Mouse (Mus musculus): ENCODE data around the gene Rfxank. TPM values are rescaled to one million over a fixed set of nuclear protein-coding genes. Genes with fewer than 3 reads are reported as not detected.
A peak's percentile ranks its signal among the peaks of the same experiment; 100 is the strongest.

Gene Rfxank
- polyA plus RNA-seq, 1 experiment = 11.2 TPM

- peak within 1 kb of the TSS; percentile 95 for H3K4me2 ChIP-seq (ENCODE audit: low read depth)
Measured at GRCm38 (mm10) chr8:70131166-70131883, 7.6 kb downstream of the Rfxank start, which contains the start of gene Nr2c2ap. Gene Nr2c2ap (plus strand): TSS chr8:70131333.

GRCm38 (mm10) chr8:70130066-70130465, 8.9 kb downstream of the Rfxank start:
- Histone ChIP-seq H3K27me3 (ENCODE audit: control insufficient read depth, insufficient read depth, insufficient read length) (peaks cover 9% of the 10 kb centered on the region), H3K36me3 (ENCODE audit: control insufficient read depth, insufficient read depth) (no peaks in the 10 kb centered on the region), H3ac (ENCODE audit: control insufficient read depth, insufficient read length) (no peak overlapping the region), H3K4me2 (ENCODE audit: low read depth) (peak overlapping the region; percentile 48), H3K79me2 (ENCODE audit: control insufficient read depth, insufficient read depth) (no peaks in the 10 kb centered on the region), H3K4me3 (no peak overlapping the region)
- TF ChIP-seq CEBPB (IDR thresholded peaks at IDR 0.05; ENCODE audit: insufficient read depth, poor library complexity, severe bottlenecking) (no peak), SRF (IDR thresholded peaks at IDR 0.05; ENCODE audit: control insufficient read depth, insufficient read length, low read depth) (no peak), USF1 (IDR thresholded peaks at IDR 0.05; ENCODE audit: low read depth) (peak; percentile 1), REST (IDR thresholded peaks at IDR 0.05; ENCODE audit: insufficient read depth, insufficient read length) (no peak)

More at GRCm38 (mm10) chr8:70131166-70131883, 7.6 kb downstream of the Rfxank start, which contains the start of gene Nr2c2ap:
- peak within 1 kb of the TSS; percentile 0 for H3ac ChIP-seq (ENCODE audit: control insufficient read depth, insufficient read length)
- H3K27me3 ChIP-seq (ENCODE audit: control insufficient read depth, insufficient read depth, insufficient read length) = no peaks in the 10 kb centered on the region
- H3K4me3 ChIP-seq = peak within 1 kb of the TSS; percentile 76
- TF ChIP-seq TCF12 (IDR thresholded peaks at IDR 0.05; ENCODE audit: insufficient read depth, poor library complexity, severe bottlenecking) (no peak), MYOD1 (IDR thresholded peaks at IDR 0.05; ENCODE audit: control insufficient read depth in 1 of 3, insufficient read length in 2 of 3, low read depth in 2 of 3) (peak in 1 of 3 experiments; percentile 10), POLR2AphosphoS2 (IDR thresholded peaks at IDR 0.05; ENCODE audit: insufficient read length, low read depth) (peak; percentile 78), SRF (IDR thresholded peaks at IDR 0.05; ENCODE audit: control insufficient read depth, insufficient read length, low read depth) (peak; percentile 6), E2F4 (IDR thresholded peaks at IDR 0.05; ENCODE audit: insufficient read depth) (no peak), USF1 (IDR thresholded peaks at IDR 0.05; ENCODE audit: low read depth) (no peak), POLR2A (IDR thresholded peaks at IDR 0.05; ENCODE audit: insufficient read length, low read depth) (peak; percentile 62), MAX (IDR thresholded peaks at IDR 0.05; ENCODE audit: low read depth) (no peak)
- H3K36me3 ChIP-seq (ENCODE audit: control insufficient read depth, insufficient read depth) = no peaks in the 10 kb centered on the region
- no peaks in the 10 kb centered on the region for H3K79me2 ChIP-seq (ENCODE audit: control insufficient read depth, insufficient read depth)

DNA sequence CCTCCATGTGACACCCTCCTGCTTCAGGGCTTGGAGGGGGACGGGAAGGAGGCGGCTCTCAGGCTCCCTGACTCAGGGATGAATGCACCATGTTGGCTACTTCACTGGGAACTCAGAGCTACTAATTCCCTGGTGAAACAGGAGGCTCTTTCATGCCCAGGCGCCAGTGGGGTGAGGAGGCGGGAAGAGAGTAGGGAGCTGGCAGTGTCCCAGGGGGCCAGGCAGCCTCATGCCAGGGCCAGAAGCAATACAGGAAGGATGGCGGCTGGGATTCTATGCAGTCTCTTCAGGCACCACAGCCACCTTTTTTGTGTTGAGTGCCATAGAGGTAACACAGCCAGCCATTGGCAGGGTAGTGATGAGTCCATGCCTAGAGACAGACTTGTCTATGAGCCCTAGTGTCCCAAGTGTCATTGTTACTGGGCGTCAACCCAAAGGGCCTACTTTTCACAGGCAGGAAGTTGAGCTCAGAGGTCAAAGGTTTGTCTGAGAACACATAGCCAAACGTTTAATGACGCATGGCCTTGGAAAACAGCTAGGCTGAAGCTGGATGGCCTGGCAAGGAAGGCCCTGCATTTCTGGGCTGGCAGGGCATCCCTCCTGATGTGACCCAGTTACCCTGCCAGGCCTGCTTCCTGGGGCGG, 9.5 kb downstream of the Rfxank start:
- Histone ChIP-seq H3K27me3 (ENCODE audit: control insufficient read depth, insufficient read depth, insufficient read length) (peaks cover 15% of the 10 kb centered on the region), H3K4me2 (ENCODE audit: low read depth) (peak overlapping the region; percentile 48), H3K79me2 (ENCODE audit: control insufficient read depth, insufficient read depth) (no peaks in the 10 kb centered on the region)

GRCm38 (mm10) chr8:70128435-70128834, 10.5 kb downstream of the Rfxank start:
- TF ChIP-seq MYOD1 (IDR thresholded peaks at IDR 0.05; ENCODE audit: control insufficient read depth in 1 of 3, insufficient read length in 2 of 3, low read depth in 2 of 3) (no peak), TCF12 (IDR thresholded peaks at IDR 0.05; ENCODE audit: insufficient read depth, poor library complexity, severe bottlenecking) (no peak), SRF (IDR thresholded peaks at IDR 0.05; ENCODE audit: control insufficient read depth, insufficient read length, low read depth) (no peak), MAX (IDR thresholded peaks at IDR 0.05; ENCODE audit: low read depth) (no peak), REST (IDR thresholded peaks at IDR 0.05; ENCODE audit: insufficient read depth, insufficient read length) (no peak)
- Histone ChIP-seq H3K36me3 (ENCODE audit: control insufficient read depth, insufficient read depth) (no peaks in the 10 kb centered on the region), H3K4me2 (ENCODE audit: low read depth) (no peak overlapping the region), H3ac (ENCODE audit: control insufficient read depth, insufficient read length) (no peak overlapping the region), H3K27me3 (ENCODE audit: control insufficient read depth, insufficient read depth, insufficient read length) (peaks cover 24% of the 10 kb centered on the region), H3K4me3 (no peak overlapping the region), H3K79me2 (ENCODE audit: control insufficient read depth, insufficient read depth) (no peaks in the 10 kb centered on the region)

More for the DNA sequence above, 9.5 kb downstream of the Rfxank start:
- Histone ChIP-seq H3K4me3 (no peak overlapping the region), H3K36me3 (ENCODE audit: control insufficient read depth, insufficient read depth) (no peaks in the 10 kb centered on the region), H3ac (ENCODE audit: control insufficient read depth, insufficient read length) (no peak overlapping the region)
- TF ChIP-seq MAX (IDR thresholded peaks at IDR 0.05; ENCODE audit: low read depth) (no peak), SRF (IDR thresholded peaks at IDR 0.05; ENCODE audit: control insufficient read depth, insufficient read length, low read depth) (no peak), POLR2AphosphoS2 (IDR thresholded peaks at IDR 0.05; ENCODE audit: insufficient read length, low read depth) (no peak), REST (IDR thresholded peaks at IDR 0.05; ENCODE audit: insufficient read depth, insufficient read length) (no peak), TCF12 (IDR thresholded peaks at IDR 0.05; ENCODE audit: insufficient read depth, poor library complexity, severe bottlenecking) (no peak), E2F4 (IDR thresholded peaks at IDR 0.05; ENCODE audit: insufficient read depth) (no peak), MYOD1 (IDR thresholded peaks at IDR 0.05; ENCODE audit: control insufficient read depth in 1 of 3, insufficient read length in 2 of 3, low read depth in 2 of 3) (no peak), USF1 (IDR thresholded peaks at IDR 0.05; ENCODE audit: low read depth) (no peak), TCF3 (IDR thresholded peaks at IDR 0.05; ENCODE audit: insufficient read length, low read depth) (no peak), CEBPB (IDR thresholded peaks at IDR 0.05; ENCODE audit: insufficient read depth, poor library complexity, severe bottlenecking) (no peak), MYOG (IDR thresholded peaks at IDR 0.05; ENCODE audit: control insufficient read depth in 1 of 3, insufficient read depth in 1 of 3, insufficient read length in 2 of 3, low read depth in 2 of 3) (no peak), POLR2A (IDR thresholded peaks at IDR 0.05; ENCODE audit: insufficient read length, low read depth) (no peak)

DNA sequence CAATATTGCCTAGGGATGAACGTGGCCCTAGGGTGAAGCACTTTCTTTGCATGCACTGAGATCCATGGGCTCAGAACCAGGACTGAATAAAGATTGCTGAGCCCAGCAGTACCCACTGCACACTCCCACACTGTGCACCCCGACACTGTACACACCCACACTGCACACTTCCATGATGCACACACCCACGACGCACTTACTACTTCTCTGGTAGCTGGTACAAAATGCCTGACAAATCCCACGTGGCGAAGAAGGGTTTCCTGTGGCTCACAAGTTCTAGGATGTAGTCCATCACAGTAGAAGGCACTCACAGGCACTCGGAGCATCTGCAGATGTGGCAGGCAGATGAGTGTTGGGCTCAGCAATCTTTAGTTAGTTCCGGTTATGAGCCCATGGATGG, 14.0 kb downstream of the Rfxank start:
- Histone ChIP-seq H3K36me3 (ENCODE audit: control insufficient read depth, insufficient read depth) (no peaks in the 10 kb centered on the region), H3K79me2 (ENCODE audit: control insufficient read depth, insufficient read depth) (no peaks in the 10 kb centered on the region), H3ac (ENCODE audit: control insufficient read depth, insufficient read length) (no peak overlapping the region), H3K27me3 (ENCODE audit: control insufficient read depth, insufficient read depth, insufficient read length) (peaks cover 43% of the 10 kb centered on the region), H3K4me2 (ENCODE audit: low read depth) (no peak overlapping the region), H3K4me3 (no peak overlapping the region)
- TF ChIP-seq MAX (IDR thresholded peaks at IDR 0.05; ENCODE audit: low read depth) = no peak
- TF ChIP-seq MYOG (IDR thresholded peaks at IDR 0.05; ENCODE audit: control insufficient read depth in 1 of 3, insufficient read depth in 1 of 3, insufficient read length in 2 of 3, low read depth in 2 of 3) = no peak
- TF ChIP-seq TCF12 (IDR thresholded peaks at IDR 0.05; ENCODE audit: insufficient read depth, poor library complexity, severe bottlenecking) = no peak

Measured in myocyte (in vitro differentiated cells).